Mouse (Mus musculus) gastrocnemius, adult 18-20 months (tissue): ENCODE results near the gene Car5a. TPM values are rescaled to one million over a fixed set of nuclear protein-coding genes. Genes with fewer than 3 reads are reported as not detected.

ENCODE experiments used
- DNase-seq: peaks from one replicate; pipeline ENCODE4 v3.0.0; 2021; ENCODE audit warnings: low spot score
- total RNA-seq, 2 experiments: library from RNA; stranded (reverse); gene quantifications; 2 replicates each; pipeline ENCODE4 v1.2.3; 2021

The Car5a gene
- total RNA-seq, 2 experiments from 2014 or later, result not detected

DNA sequence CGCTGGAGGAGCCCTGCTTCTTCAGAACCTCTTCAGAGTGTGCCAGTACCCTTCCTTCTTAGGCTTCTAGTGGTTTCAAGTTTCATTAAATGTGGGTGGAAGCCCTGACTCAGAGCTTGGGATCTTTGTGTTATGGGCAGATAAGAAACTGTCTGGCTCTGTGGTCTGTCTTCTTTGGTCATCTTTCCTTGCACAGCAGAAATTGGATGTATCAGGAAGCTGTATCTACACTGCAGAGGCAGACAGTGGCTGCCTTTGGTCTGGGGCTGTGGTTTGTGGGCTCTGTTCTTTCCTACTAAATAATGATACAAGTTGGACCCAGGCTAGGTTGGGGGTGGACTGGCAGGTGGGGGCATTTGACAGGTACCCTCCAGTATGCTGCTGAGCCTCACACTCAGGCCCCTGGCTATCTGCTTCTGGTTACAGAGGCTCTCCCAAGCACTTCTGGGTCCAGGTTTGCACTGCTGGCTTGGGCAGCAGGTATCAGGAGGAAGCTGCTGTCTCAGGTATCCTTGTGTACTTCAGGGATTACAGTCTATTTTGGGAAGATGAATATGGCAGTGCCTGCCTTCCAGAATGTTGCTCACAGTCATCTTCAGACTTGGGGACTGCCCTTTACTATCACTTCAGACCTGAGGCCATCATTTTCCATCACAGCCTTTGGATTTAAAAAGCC, 11.3 kb upstream of the Car5a start:
- DNase-seq, result peak; percentile 56

DNA sequence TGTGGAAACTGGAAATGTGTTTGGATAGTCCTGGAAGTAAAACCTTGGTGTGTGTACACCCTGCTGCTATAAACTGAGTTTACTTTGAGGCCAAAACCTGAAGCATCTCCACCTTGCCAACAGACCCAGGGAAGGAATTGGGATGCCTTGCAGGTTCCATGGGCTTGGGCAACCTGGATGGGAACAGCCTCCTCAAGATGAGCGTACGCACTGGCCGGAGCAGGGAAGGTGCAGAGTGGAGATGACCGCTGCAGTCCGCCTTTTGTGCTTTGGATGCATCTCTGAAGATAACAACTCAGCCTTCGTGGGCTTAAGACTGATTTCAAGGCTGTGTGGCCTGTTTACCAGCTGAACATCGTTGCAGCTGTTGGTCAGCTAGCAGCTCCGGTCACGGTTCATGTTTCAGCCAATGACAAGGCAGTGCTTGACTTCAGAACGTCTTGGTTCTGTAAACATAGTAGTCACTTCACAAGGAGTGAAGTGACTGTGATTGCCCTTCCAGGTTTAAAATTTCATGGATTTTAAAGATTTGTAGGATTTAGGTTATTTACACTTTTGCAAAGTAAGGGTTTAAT, 10.4 kb upstream of the Car5a start:
- no peak for DNase-seq

DNA sequence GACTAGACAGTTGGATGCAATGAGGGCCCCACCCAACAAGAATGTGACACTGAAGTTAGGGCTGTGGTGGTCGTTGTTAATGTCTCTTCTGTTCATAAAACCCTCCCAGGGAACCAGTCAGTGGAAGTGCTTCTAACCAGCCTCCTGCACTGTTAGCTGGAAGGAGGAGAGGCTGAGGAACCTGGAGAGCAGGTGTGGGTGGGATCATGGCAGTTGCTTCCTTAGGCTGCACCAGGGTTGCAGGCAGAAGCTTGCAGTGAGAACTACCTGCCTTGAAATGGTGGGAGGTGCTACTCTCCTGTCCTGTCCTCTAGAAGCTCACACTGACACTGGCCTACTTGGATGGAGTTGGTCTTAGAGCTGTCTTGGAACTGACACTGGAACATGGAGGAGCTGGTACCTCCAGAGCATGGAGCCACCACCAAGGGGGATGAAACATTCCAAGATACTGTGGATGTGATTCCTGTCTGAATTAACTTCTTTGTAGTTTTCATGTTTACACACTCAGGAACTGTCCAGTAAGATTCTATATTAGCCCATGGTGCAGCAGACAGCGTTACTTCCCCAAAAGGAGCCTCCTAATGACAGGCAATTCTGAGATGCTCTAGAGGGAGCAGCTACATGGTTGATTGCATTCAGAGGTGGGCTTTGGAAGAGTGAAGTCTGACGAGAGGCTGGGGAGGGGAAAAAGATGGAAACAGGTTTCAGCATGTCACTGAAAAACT, 9.3 kb upstream of the Car5a start:
- no peak for DNase-seq

DNA sequence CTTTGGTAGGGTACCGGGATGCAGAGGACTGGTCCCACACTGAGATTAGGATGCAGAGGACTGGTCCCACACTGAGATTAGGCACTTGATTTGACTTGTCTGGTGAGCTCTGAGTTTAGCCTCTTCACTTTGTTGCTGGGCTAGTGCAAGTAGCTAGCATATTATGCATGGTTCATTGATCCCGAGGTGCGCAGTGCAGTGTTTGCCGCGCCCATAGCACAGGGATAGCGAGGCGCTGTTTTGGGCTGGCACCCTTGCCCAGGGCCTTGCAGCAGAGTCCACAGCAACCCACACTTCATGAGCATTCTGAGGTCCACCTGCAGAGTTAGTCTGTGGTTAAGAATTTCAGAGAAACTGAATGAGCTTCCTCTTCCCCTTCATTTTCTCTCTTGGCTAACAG, 8.1 kb upstream of the Car5a start:
- no peak for DNase-seq

DNA sequence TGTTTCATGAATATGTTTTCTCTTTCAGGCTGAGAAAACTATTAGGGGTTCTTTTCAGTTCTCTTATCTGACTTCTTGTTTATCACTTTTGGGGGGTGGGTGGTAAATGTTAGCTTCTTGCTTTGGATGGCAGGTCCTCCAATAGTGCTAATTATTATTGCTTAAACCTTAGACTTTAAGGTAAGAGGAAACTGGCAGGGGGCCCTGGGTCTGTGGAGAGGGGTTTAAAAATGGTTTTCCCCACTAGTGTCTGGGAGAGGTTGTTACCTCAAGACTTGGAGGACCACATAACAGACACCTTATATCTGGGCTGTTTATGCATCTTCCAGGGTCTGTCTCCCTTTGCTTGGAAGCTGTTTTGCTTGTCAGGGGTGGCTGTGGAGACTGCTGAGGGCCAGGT, 7.4 kb upstream of the Car5a start:
- no peak for DNase-seq

DNA sequence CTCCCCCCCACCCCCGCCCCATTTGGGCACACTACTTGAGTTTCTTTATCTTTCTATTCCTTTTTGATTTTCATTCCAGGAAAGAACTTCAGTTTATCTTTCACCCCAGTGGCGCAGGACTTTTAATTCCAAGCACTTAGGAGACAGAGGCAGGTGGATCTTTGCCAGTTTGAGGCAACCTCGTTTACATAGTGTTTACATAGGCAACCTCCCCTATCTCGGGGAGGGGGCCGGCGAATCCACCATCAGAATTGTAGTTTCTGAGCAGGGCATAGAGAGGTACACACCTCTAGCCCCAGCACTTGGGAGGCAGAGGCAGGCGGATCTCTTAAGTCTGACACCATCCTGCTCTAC, 6.9 kb upstream of the Car5a start:
- DNase-seq, result no peak

DNA sequence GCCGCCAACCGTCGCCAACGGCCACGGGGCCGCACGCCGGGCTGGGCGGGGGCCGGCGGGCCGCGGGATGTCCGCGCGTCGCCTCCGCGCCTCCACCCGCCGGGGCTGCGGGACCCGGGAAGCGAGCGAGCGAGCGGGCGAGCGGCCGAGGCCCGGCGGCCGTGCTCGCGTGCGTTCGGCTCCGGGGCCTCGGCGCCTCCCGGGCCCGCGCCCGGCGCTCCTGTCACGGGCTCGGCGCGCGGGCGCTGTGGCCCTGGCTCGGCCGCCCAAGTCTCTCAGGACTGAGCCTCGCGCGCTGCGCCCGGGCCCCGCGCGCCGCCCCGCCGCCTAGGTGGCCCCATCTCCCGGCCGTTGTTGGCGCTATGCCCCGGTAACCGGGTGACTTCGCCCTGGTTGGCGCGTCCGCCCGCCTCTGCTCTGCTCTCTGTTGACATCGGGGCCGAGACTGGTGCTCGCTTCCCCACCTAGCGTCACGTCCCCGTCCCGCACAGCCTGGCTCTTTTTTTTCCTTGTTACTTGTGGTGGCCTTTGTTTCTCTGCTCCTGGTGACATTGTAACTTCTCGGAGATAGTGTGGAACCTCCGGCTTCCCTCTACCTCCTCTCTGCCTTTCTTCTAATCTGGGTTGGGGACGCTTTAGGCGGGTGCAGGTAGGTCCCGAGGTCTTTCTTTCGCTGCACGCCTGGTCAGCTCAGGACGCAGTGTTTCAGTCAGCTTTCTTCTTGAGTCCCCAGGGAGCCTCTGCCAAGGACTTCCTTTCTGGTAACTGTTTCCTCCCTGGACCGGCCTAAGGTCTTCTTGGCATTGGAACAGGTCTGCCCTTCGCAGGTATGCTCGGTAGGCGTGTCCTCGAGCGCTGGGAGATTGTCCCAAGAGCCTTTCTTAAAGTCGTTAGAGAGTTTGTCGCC, 6.3 kb upstream of the Car5a start:
- peak; percentile 76 for DNase-seq

DNA sequence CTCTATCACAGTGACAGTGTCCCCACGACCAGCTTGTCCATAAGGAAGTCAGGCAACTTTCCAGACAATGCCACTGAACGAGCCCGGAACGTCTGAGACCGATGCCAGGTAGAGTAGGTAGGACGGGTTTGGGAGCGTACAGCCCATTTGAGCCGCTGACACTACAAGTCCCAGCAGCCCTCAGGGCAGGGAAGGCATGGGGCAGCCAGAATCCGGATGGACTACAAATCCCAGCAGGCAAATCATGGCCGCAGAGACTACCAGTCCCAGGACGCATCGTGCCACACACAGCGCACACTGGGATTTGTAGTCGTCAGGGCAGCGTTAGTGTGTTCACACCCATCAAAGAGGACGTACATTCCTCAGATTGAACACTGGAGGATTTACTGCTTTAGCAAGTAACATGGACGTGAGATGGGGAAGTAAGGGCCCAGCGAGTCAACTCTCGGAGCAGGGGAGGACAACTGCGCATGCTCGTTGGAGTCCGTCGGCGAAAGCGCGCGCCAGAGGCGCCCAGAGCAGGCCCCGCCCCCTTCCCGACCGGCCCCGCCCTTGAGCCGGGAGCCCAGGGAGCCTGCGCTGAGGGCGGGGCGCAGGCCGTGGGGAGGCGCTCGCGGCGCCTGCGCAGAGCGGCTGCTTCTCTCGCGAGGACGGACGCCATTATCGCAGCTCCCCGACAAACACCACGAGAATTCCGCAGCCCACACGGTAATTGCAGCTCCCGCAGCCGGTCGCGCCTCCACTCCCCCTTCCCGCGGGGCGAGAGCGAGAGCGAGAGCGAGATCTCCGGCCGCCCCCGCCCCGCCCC, 5.4 kb upstream of the Car5a start:
- DNase-seq, result peak; percentile 98

DNA sequence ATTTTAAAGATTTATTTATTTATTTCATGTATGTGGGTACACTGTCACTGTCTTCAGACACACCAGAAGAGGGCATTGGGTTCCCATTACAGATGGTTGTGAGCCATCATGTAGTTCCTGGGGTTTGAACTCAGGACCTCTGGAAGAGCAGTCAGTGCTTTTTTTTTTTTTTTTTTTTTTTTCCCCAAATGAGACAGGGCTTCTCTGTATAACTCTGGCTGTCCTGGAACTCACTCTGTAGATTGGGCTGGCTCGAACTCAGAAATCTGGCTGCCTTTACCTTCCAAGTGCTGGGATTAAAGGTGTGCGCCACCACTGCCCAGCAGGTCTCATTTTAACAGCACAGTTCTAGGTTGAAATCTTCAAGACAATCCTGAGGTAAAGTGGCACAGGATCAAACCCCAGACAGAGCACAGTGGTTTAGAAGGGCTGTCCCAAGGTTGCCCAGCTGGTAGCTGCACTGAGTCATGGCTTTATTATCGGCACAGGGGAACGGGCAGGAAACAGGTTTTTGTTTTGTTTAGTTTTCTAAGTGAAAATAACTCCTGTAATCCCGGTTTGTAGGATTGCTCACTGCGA, 4.6 kb upstream of the Car5a start, which contains the start of gene Banp:
Gene Banp, plus strand, starts transcription at position 529 of the 579 bp plus-strand sequence.
- no peak for DNase-seq

DNA sequence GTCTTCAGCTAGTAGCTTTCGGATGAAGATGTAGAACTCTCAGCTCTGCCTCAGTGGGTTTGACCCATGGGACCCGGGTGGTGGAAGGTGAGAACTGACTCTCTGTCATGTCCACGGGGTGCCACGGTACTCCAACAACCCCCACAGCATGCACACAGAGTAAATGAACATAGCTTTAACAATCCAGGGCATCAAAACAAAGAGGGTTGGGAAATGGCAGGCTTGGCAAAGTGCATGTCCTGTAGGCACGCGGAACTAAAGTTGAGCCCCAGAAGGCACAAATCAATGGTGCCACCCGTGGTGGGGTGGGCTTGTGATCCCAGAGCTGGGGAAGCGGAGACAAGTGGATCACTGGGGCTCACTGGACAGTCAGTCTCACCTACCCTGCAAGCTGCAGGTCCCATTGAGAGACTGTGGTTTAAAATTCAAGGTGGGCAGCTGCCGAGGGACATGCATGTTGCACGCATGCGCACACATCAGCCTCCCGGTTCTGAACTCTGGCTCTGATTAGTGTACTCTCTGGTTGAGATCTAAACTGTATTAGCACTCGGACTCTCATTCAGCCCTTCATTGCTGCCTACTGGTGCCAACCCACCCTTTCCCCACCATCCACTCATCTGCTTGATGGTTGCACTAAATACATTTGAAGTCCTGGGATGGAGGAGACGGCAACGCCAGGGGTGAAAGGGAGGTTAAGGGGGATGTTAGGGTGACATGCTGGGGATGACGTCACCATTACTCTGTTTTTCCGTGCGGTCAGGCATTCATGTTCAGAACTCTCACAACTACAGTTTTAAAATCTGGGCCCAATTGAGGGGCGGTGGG, 3.8 kb upstream of the Car5a start:
- DNase-seq, result no peak

DNA sequence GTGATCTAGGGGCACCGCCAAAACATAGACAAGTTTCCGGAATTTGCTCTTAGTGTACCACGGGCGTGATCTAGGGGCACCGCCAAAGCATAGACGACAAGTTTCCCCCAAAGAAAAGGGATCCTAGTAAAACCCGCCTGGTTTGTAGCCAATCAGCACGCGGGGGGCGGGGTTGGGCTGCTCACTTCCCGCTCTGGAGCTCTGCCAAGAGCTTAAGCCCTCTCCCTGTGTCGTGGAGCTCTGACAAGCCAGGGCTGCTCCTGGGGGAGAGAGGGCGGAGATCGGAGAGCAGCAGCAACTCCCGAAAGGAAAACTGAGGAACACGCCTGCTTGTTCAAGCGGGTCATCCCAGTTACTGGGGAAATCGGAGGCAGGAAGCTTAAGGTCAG, 3.0 kb upstream of the Car5a start:
- peak; percentile 86 for DNase-seq

DNA sequence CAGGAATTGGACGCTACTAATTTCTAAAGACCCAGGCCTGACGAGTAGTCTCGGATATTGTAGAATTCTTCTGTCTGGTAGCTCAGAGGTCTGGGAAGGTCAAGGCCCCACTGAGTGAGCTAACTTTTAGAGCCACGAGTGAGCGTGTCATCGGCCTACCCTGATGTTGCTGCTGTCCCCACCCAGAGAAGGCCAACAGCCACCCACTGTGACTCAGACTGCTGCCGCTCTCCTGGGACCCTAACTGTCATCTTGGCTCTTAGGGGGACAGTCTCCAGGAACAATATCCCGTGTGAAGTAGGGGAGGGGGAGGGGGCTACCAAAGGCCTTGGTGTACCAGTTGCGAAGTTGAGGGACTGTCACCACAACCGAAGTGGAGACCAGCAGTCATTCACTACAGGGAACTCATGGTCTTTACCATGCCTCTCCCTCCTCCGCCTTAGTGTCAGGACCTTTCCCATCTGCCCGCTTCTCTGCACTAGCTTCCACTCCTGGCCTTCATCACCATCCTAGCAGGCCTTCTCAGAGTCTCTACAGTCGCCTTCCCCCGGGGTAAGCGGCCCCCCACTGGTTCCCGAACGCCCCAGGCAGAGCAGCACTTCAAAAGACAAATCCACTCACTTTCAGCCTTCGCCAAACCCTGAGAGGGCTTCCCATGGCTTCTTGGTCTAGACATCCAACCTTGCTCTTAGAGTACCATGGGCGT, 2.5 kb upstream of the Car5a start:
- no peak for DNase-seq

DNA sequence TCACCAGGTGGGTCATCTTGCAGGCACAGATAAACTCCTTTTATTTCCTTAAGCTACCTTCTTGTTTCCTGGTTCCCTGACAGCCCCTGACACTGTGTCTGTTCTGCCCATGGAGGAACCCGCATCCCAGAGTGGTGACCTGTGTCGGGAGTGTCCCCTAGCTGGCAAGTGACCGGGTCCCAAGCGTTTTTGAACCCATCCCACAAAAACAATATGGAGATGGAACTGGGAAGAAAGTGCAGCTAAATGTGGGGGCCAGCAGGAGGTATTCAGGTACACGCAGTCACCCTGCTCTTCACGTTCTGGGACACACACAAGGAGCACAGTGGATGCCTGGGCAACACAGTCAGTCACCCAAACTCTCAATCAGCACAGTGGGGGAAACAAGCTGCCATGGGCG, 1.6 kb upstream of the Car5a start:
- DNase-seq, result no peak

DNA sequence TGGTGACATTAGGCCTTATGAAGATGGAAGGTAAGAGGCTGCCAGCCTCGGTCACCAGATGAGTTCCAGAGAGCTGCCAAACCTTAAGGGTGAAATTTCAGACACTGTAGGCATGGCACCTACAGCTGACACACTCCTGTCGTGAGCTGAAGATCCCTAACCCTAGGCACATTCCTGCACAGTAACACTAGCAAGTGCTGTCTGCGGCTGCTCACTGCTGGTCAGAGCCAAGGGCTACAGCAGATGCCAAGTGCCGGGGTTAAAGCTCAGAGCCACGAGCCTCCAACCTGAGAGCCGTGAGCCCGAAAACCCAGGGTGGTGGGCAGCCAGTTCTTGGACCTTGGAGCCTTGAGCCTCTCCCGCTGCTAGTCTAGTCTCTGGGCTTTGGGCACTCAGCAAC, 988 bp downstream of the Car5a start:
- peak; percentile 70 for DNase-seq

DNA sequence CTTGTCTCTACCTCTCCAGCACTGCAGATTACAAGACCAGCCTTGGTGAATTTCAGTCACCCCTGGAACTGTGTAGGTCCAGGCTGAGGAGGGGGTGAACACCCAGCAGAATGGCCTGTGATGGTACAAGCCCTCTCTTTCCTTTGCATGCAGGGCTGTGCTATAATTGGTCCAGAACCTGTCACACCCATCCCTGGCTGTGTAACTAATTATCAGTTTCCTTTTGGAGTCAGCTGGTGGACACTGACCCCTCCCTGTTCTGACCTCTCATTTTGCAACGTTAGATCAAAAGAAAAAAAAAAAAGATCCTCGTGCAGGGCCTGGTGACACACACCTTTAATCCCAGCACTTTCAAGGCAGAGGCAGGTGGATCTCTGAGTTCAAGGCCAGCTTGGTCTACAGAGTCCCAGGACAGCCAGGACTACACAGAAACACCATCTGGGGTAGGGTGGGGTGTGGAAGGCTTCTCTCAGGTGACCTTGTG, 1.6 kb downstream of the Car5a start:
- no peak for DNase-seq

DNA sequence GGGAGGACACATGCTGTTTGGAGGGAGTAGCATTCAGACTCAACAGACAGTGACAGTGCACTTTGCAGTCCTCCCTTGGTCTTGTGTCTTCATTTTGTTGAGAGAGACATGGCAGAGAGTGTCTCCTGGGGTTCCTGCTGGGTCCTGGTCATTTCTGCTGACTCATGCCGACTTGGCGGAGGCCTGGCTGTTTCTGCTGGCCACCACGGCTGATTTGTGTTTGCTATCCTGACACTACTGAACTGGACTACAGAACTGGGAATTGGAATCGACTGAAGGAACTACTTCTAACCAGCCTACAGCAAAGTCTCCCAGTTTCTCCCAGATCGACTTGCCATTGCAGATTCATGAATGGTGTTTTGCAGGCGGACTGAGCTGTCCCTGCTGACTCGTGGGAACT, 6.0 kb downstream of the Car5a start:
- no peak for DNase-seq

DNA sequence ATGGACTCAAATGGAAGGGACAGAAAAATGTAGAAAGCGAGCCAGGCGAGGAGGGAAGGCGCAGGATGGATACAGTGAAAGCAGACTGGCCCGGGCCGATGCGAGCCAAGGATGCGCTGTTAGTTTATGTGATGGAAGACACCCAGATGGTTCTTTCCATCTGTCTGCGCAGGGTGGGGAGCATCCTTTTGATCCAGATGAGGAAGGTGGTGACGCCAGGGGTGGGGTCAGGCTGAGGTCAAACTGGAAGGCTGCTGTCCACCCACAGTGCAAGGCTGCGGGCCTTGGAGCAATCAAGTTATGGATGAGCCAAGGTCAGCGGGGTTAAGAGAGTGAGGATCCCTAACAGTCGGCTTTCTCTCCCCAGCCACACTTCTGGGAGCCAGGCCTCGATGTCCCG, 8.3 kb downstream of the Car5a start:
- DNase-seq, result peak; percentile 69

DNA sequence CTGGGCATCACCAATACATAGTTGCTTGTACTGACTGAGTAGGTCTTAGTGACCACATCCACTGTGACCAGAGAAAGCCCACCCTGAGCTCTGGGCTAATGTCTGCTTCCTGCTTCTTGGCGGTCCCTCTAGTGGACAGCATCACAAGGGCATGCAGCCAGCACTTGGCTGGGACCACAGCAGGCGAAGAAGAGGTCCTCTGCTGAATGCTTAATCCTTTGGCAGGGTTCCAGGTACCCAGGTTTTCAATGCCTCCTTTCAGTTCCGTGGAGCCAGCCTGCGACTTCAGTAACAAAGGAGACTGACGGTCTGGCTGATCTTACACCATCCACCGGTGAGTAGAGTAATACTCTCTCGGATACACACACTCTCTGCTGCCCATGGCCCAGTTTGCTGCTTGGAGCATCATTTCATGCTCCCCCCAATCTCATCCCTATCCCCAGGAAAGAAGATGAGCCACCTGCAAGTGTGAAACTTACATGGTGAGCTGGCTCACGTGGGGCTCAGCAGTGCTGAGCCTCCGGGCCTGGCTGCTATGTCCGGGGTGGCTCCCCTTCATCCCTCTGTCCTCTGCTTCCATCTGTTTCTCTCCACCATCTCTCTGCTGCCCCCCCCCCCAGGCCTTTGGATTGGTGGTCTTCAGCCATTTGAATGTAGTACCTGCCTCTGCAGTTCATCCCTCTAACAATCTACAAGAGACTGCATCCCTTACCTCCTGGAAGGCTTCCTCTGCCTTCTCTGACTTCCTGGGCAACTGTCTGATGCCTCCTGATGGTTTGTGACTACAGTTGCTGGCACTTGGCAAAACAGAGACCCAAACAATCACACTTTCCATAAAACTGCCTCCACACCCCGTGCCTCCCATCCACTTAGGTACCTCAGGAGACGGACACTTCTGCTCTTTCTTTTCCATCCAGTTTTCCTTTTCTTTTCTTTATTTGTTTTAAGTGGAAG, 9.1 kb downstream of the Car5a start:
- no peak for DNase-seq
